In genomic region chr9:28101981-28102380, GRCm38 (mm10) we compare ENCODE assay signal across 25 mouse cellular contexts.
A peak's percentile ranks its signal among the peaks of the same experiment; 100 is the strongest.
DNase-seq lines count a peak whose midpoint lies in the region; ATAC-seq lines count a peak whose summit lies in the region.
"Had no signal": no experiment of that assay in that cellular context is flagged by ENCODE, and none has a peak within 500 bp of the region (broad histone marks: within the 10 kb centered on the region; RNA-seq: fewer than 3 reads in every experiment).

No protein-coding gene starts in this region.

- H3K36me3 ChIP-seq in embryonic facial prominence, embryonic 14.5 days (ENCODE audit: control insufficient read depth, insufficient read depth, low read length), result no peaks in the 10 kb centered on the region
- no peaks in the 10 kb centered on the region for H3K36me3 ChIP-seq in embryonic facial prominence, embryonic 10.5 days (replicated peaks)
- H3K36me3 ChIP-seq in embryonic facial prominence, embryonic 15.5 days, result no peaks in the 10 kb centered on the region
- no peaks in the 10 kb centered on the region for H3K36me3 ChIP-seq in neural tube, embryonic 15.5 days
- H3K36me3 ChIP-seq: heart, embryonic 10.5 days; heart, embryonic 15.5 days; hindbrain, embryonic 13.5 days; limb, embryonic 13.5 days; lung, embryonic 15.5 days had no signal

- no peaks in the 10 kb centered on the region for H3K27me3 ChIP-seq in embryonic facial prominence, embryonic 14.5 days (replicated peaks; ENCODE audit: control insufficient read depth, insufficient read depth, low read length)
- H3K27me3 ChIP-seq in embryonic facial prominence, embryonic 10.5 days (replicated peaks; ENCODE audit: low read depth, poor library complexity, severe bottlenecking), result no peaks in the 10 kb centered on the region
- H3K27me3 ChIP-seq in embryonic facial prominence, embryonic 15.5 days, result no peaks in the 10 kb centered on the region
- no peaks in the 10 kb centered on the region for H3K27me3 ChIP-seq in neural tube, embryonic 15.5 days (replicated peaks)
- H3K27me3 ChIP-seq: forebrain, embryonic 13.5 days; heart, embryonic 15.5 days; hindbrain, embryonic 13.5 days; lung, embryonic 15.5 days had no signal

- no peak overlapping the region for H3K4me2 ChIP-seq in embryonic facial prominence, embryonic 14.5 days (ENCODE audit: low read depth, low read length)
- H3K4me2 ChIP-seq in embryonic facial prominence, embryonic 15.5 days (replicated peaks), result no peak overlapping the region
- no peak overlapping the region for H3K4me2 ChIP-seq in neural tube, embryonic 15.5 days
- H3K4me2 ChIP-seq: forebrain, embryonic 13.5 days; heart, embryonic 15.5 days; hindbrain, embryonic 13.5 days; limb, embryonic 13.5 days; liver, embryonic 11.5 days; lung, embryonic 15.5 days had no signal

- no peak overlapping the region for H3K9ac ChIP-seq in embryonic facial prominence, embryonic 14.5 days (ENCODE audit: low read depth, low read length)
- H3K9ac ChIP-seq in embryonic facial prominence, embryonic 15.5 days, result no peak overlapping the region
- no peak overlapping the region for H3K9ac ChIP-seq in neural tube, embryonic 15.5 days (replicated peaks)
- H3K9ac ChIP-seq: forebrain, embryonic 13.5 days; heart, embryonic 15.5 days; hindbrain, embryonic 13.5 days; limb, embryonic 13.5 days; lung, embryonic 15.5 days had no signal

- no peaks in the 10 kb centered on the region for H3K9me3 ChIP-seq in embryonic facial prominence, embryonic 14.5 days (ENCODE audit: control insufficient read depth, low read length)
- no peaks in the 10 kb centered on the region for H3K9me3 ChIP-seq in embryonic facial prominence, embryonic 10.5 days
- no peaks in the 10 kb centered on the region for H3K9me3 ChIP-seq in embryonic facial prominence, embryonic 15.5 days (replicated peaks)
- H3K9me3 ChIP-seq in neural tube, embryonic 15.5 days (replicated peaks), result no peaks in the 10 kb centered on the region
- H3K9me3 ChIP-seq: forebrain, embryonic 13.5 days; heart, embryonic 10.5 days; heart, embryonic 15.5 days; hindbrain, embryonic 13.5 days; limb, embryonic 13.5 days; lung, embryonic 15.5 days had no signal

- no peak overlapping the region for H3K27ac ChIP-seq in embryonic facial prominence, embryonic 14.5 days (replicated peaks; ENCODE audit: low read depth, low read length)
- H3K27ac ChIP-seq in embryonic facial prominence, embryonic 10.5 days (replicated peaks), result no peak overlapping the region
- no peak overlapping the region for H3K27ac ChIP-seq in embryonic facial prominence, embryonic 15.5 days (replicated peaks)
- no peak overlapping the region for H3K27ac ChIP-seq in neural tube, embryonic 15.5 days (replicated peaks)
- H3K27ac ChIP-seq: forebrain, embryonic 13.5 days; heart, embryonic 10.5 days; heart, embryonic 15.5 days; hindbrain, embryonic 13.5 days; left cerebral cortex, adult 2 months; limb, embryonic 13.5 days; lung, embryonic 15.5 days had no signal

- no peak for ATAC-seq in embryonic facial prominence, embryonic 14.5 days (ENCODE audit: low read depth)
- ATAC-seq in embryonic facial prominence, embryonic 15.5 days (ENCODE audit: insufficient number of reproducible peaks, low FRiP score, low TSS enrichment, low read depth), result peak; percentile 7; the same call in 1 of the 2 replicates
- no peak for ATAC-seq in neural tube, embryonic 15.5 days (ENCODE audit: low FRiP score)
- ATAC-seq: CD4-positive, CD25-positive, alpha-beta regulatory T cell, adult 4 months; forebrain, embryonic 13.5 days; intestine, postnatal 0 days had no signal

- peak; percentile 19 for DNase-seq in embryonic facial prominence, embryonic 14.5 days (ENCODE audit: low spot score)
- DNase-seq in embryonic facial prominence, embryonic 10.5 days (ENCODE audit: low spot score), result no peak
- DNase-seq in left cerebral cortex, postnatal 4 days, result peak; percentile 16
- no peak for DNase-seq in left cerebral cortex, adult 11 months (ENCODE audit: low spot score)
- DNase-seq in thymus, postnatal 36 days, result no peak
- DNase-seq: adrenal gland, postnatal 25 days; cerebellum, adult 2 months; gastrocnemius, postnatal 10 days; heart, adult 11 months; kidney, postnatal 14 days; lung, postnatal 36 days; midbrain, embryonic 14.5 days; right cerebral cortex, postnatal 25 days had no signal

- intact Hi-C loops in left cerebral cortex, postnatal 4 days (cut with DNase I), result no loop called here

- no peak overlapping the region for H3K4me3 ChIP-seq in embryonic facial prominence, embryonic 14.5 days (ENCODE audit: low read depth, low read length)
- no peak overlapping the region for H3K4me3 ChIP-seq in embryonic facial prominence, embryonic 10.5 days
- no peak overlapping the region for H3K4me3 ChIP-seq in embryonic facial prominence, embryonic 15.5 days (replicated peaks)
- no peak overlapping the region for H3K4me3 ChIP-seq in neural tube, embryonic 15.5 days (replicated peaks)
- H3K4me3 ChIP-seq: forebrain, embryonic 13.5 days; heart, embryonic 10.5 days; heart, embryonic 15.5 days; hindbrain, embryonic 13.5 days; left cerebral cortex, adult 2 months; limb, embryonic 13.5 days; lung, embryonic 15.5 days had no signal

- no peaks in the 10 kb centered on the region for H3K4me1 ChIP-seq in embryonic facial prominence, embryonic 14.5 days (ENCODE audit: control insufficient read depth, insufficient read depth, low read length)
- no peaks in the 10 kb centered on the region for H3K4me1 ChIP-seq in embryonic facial prominence, embryonic 10.5 days
- no peaks in the 10 kb centered on the region for H3K4me1 ChIP-seq in embryonic facial prominence, embryonic 15.5 days
- no peaks in the 10 kb centered on the region for H3K4me1 ChIP-seq in neural tube, embryonic 15.5 days
- H3K4me1 ChIP-seq: forebrain, embryonic 13.5 days; heart, embryonic 10.5 days; heart, embryonic 15.5 days; hindbrain, embryonic 13.5 days; limb, embryonic 13.5 days; lung, embryonic 15.5 days had no signal

Comparison
In these comparisons a context has a peak if more than half of its experiments do, and no peak if none do; other contexts are left out.
1. DNase-seq: peak in embryonic facial prominence, embryonic 14.5 days (single experiment) and left cerebral cortex, postnatal 4 days (single experiment); none in embryonic facial prominence, embryonic 10.5 days (single experiment), left cerebral cortex, adult 11 months (single experiment) and thymus, postnatal 36 days (0 of 2).